Mouse (Mus musculus) ES-Bruce4 (cell line): ENCODE data around the gene Mettl16. TPM values are rescaled to one million over a fixed set of nuclear protein-coding genes. Genes with fewer than 3 reads are reported as not detected.

Experiments used
- H3K27ac ChIP-seq: 2 replicates; pipeline ENCODE4 v1.5.1; 2012; ENCODE audit warnings: low read length, inconsistent platforms; ENCODE audit not compliant: insufficient read depth
- H3K27me3 ChIP-seq: 2 replicates; pipeline ENCODE4 v1.6.1; 2012; ENCODE audit warnings: mild to moderate bottlenecking, low read length, inconsistent platforms; ENCODE audit not compliant: control insufficient read depth, poor library complexity, insufficient read depth, severe bottlenecking
- H3K36me3 ChIP-seq: 2 replicates; pipeline ENCODE4 v1.6.1; 2012; ENCODE audit warnings: inconsistent platforms, mild to moderate bottlenecking, low read length, moderate library complexity; ENCODE audit not compliant: control insufficient read depth, poor library complexity, insufficient read depth, severe bottlenecking
- H3K4me1 ChIP-seq: one replicate; pipeline ENCODE4 v1.8.1; 2011; ENCODE audit warnings: low read length; ENCODE audit not compliant: control insufficient read depth, insufficient read depth
- H3K4me3 ChIP-seq: 2 replicates; pipeline ENCODE4 v1.5.1; 2011; ENCODE audit warnings: low read depth, mild to moderate bottlenecking, low read length
- H3K9ac ChIP-seq: 2 replicates; pipeline ENCODE4 v1.6.1; 2012; ENCODE audit warnings: low read depth, mild to moderate bottlenecking, inconsistent platforms; ENCODE audit not compliant: poor library complexity, severe bottlenecking
- H3K9me3 ChIP-seq: replicated peaks from 2 replicates; pipeline ENCODE4 v1.6.1; 2012; ENCODE audit warnings: mild to moderate bottlenecking, low read length, inconsistent platforms; ENCODE audit not compliant: control insufficient read depth, poor library complexity, insufficient read depth, severe bottlenecking
- CTCF ChIP-seq: IDR thresholded peaks from one replicate; pipeline ENCODE4 v1.8.1; 2011; ENCODE audit warnings: low read depth, low read length
- EP300 ChIP-seq: IDR thresholded peaks from 2 replicates; pipeline ENCODE4 v1.6.1; 2011; ENCODE audit warnings: low read depth, low read length; ENCODE audit not compliant: insufficient read depth
- POLR2A ChIP-seq: IDR thresholded peaks from one replicate; pipeline ENCODE4 v1.8.1; 2011; ENCODE audit warnings: low read length; ENCODE audit not compliant: insufficient read depth
- polyA plus RNA-seq: library from polyadenylated mRNA; stranded (reverse); fragments of >200 nt; gene quantifications from 2 replicates; pipeline ENCODE4 v1.2.4, GENCODE M21; 2011; ENCODE audit warnings: low read depth; ENCODE audit not compliant: missing spikeins, insufficient read depth, insufficient read length

Gene Mettl16
- polyA plus RNA-seq, 1 experiment = 66.2 TPM

- peaks cover 4% of the 10 kb centered on the region for H3K4me1 ChIP-seq
- no peak overlapping the region for H3K4me3 ChIP-seq
- H3K27me3 ChIP-seq = no peaks in the 10 kb centered on the region
- H3K36me3 ChIP-seq = peaks cover 5% of the 10 kb centered on the region
- H3K27ac ChIP-seq = no peak overlapping the region
- H3K9me3 ChIP-seq = no peaks in the 10 kb centered on the region
- TF ChIP-seq POLR2A (no peak), EP300 (no peak), CTCF (no peak)
- H3K9ac ChIP-seq = no peak overlapping the region
These were observed 57.3 kb downstream of the Mettl16 start for GRCm38 (mm10) chr11:74827791-74828403.

GRCm38 (mm10) chr11:74828404-74828931 lies 57.8 kb downstream of the Mettl16 start:
- Histone ChIP-seq H3K4me1 (peaks cover 4% of the 10 kb centered on the region), H3K36me3 (peaks cover 4% of the 10 kb centered on the region), H3K27ac (no peak overlapping the region), H3K9ac (no peak overlapping the region), H3K27me3 (no peaks in the 10 kb centered on the region), H3K9me3 (no peaks in the 10 kb centered on the region), H3K4me3 (no peak overlapping the region)
- TF ChIP-seq POLR2A (no peak), EP300 (no peak), CTCF (no peak)

- peaks cover 9% of the 10 kb centered on the region for H3K4me1 ChIP-seq
- no peaks in the 10 kb centered on the region for H3K36me3 ChIP-seq
- H3K27me3 ChIP-seq = no peaks in the 10 kb centered on the region
- H3K9ac ChIP-seq = peak overlapping the region; percentile 45
- no peak for TF ChIP-seq POLR2A
- TF ChIP-seq CTCF = no peak
- TF ChIP-seq EP300 = no peak
- H3K27ac ChIP-seq = no peak overlapping the region
- no peaks in the 10 kb centered on the region for H3K9me3 ChIP-seq
- peak overlapping the region; percentile 20; the same call in 1 of the 2 replicates for H3K4me3 ChIP-seq
These were observed 58.4 kb downstream of the Mettl16 start for GRCm38 (mm10) chr11:74828965-74829550.

- peaks cover 11% of the 10 kb centered on the region for H3K4me1 ChIP-seq
- H3K9me3 ChIP-seq = no peaks in the 10 kb centered on the region
- no peaks in the 10 kb centered on the region for H3K36me3 ChIP-seq
- H3K27ac ChIP-seq = peak overlapping the region; percentile 75
- peak overlapping the region; percentile 62 for H3K4me3 ChIP-seq
- H3K9ac ChIP-seq = peak overlapping the region; percentile 45
- no peaks in the 10 kb centered on the region for H3K27me3 ChIP-seq
- TF ChIP-seq EP300 (no peak), POLR2A (no peak), CTCF (no peak)
These were observed 59.2 kb downstream of the Mettl16 start for GRCm38 (mm10) chr11:74829812-74830211.

GRCm38 (mm10) chr11:74830256-74831161 lies 59.9 kb downstream of the Mettl16 start, which contains the start of gene Mnt:
Mnt (plus strand) TSS chr11:74830920.
- peak within 1 kb of the TSS; percentile 75 for H3K27ac ChIP-seq
- H3K36me3 ChIP-seq = no peaks in the 10 kb centered on the region
- peak within 1 kb of the TSS; percentile 87 for H3K9ac ChIP-seq
- H3K27me3 ChIP-seq = no peaks in the 10 kb centered on the region
- TF ChIP-seq EP300 (peak; percentile 66; the same call in 1 of the 2 replicates), CTCF (no peak)
- peaks cover 11% of the 10 kb centered on the region for H3K4me1 ChIP-seq
- no peaks in the 10 kb centered on the region for H3K9me3 ChIP-seq
- peak within 1 kb of the TSS; percentile 81 for H3K4me3 ChIP-seq
